Mouse (Mus musculus): ENCODE data around the gene Mroh3.

- TF ChIP-seq POLR2A (IDR thresholded peaks at IDR 0.05; ENCODE audit: low read depth, low read length) (no peak), CTCF (IDR thresholded peaks at IDR 0.05; ENCODE audit: extremely low read depth, insufficient read length, insufficient replicate concordance, low read depth, low read length) (no peak)
Observed at GRCm38 (mm10) chr1:136136547-136136946, 76.1 kb downstream of the Mroh3 start.
